Comparison of ENCODE assay signal across 24 mouse cellular contexts in genomic region chr14:41011916-41012315, GRCm38 (mm10). TPM values are rescaled to one million over a fixed set of nuclear protein-coding genes. Genes with fewer than 3 reads are reported as not detected.
DNase-seq lines count a peak whose midpoint lies in the region; ATAC-seq lines count a peak whose summit lies in the region.
"Had no signal": no experiment of that assay in that cellular context is flagged by ENCODE, and none has a peak within 500 bp of the region (broad histone marks: within the 10 kb centered on the region; RNA-seq: fewer than 3 reads in every experiment).

No protein-coding gene starts in this region.

- H3K9ac ChIP-seq in liver, embryonic 12.5 days = no peak overlapping the region
- H3K9ac ChIP-seq: embryonic facial prominence, embryonic 12.5 days; hindbrain, embryonic 12.5 days; limb, embryonic 12.5 days; midbrain, embryonic 15.5 days; stomach, embryonic 15.5 days had no signal

- peak overlapping the region; percentile 83 for H3K27ac ChIP-seq in liver, embryonic 12.5 days
- H3K27ac ChIP-seq: embryonic facial prominence, embryonic 12.5 days; gastrocnemius, adult 2 months; hindbrain, embryonic 12.5 days; limb, embryonic 12.5 days; midbrain, embryonic 15.5 days; stomach, embryonic 15.5 days had no signal

- WGBS in liver, embryonic 12.5 days (ENCODE audit: insufficient replicate concordance) = 78% methylated on average over 3 of the region's 3 CpGs

- H3K4me2 ChIP-seq in liver, embryonic 12.5 days = peak overlapping the region; percentile 92
- H3K4me2 ChIP-seq: embryonic facial prominence, embryonic 12.5 days; hindbrain, embryonic 12.5 days; limb, embryonic 12.5 days; stomach, embryonic 15.5 days had no signal

- no peaks in the 10 kb centered on the region for H3K9me3 ChIP-seq in liver, embryonic 12.5 days (replicated peaks)
- H3K9me3 ChIP-seq: embryonic facial prominence, embryonic 12.5 days; hindbrain, embryonic 12.5 days; limb, embryonic 12.5 days; midbrain, embryonic 15.5 days; stomach, embryonic 15.5 days had no signal

- peak; percentile 86 for DNase-seq in heart, adult 11 months
- no peak for DNase-seq in heart, postnatal 4 days
- DNase-seq in adipocyte (ENCODE audit: low spot score) = peak; percentile 92
- peak; percentile 95 for DNase-seq in fat pad, adult 2 months (ENCODE audit: extremely low read depth, low read depth, low spot score)
- DNase-seq in ovary, postnatal 36 days (ENCODE audit: low spot score) = no peak
- no peak for DNase-seq in right cerebral cortex, postnatal 36 days (ENCODE audit: low spot score in 2 of 2)
- DNase-seq in layer of hippocampus, postnatal 14 days (ENCODE audit: low spot score in 2 of 2) = no peak
- DNase-seq: B cell, adult 2 months; cerebellum, adult 2 months; gastrocnemius, adult 2 months; heart, adult 18-20 months; retina, postnatal 1 day; spleen, adult 18-20 months; thymus, adult 2 months had no signal

- no peak for ATAC-seq in liver, embryonic 12.5 days
- ATAC-seq: midbrain, embryonic 15.5 days had no signal

- H3K36me3 ChIP-seq in liver, embryonic 12.5 days = no peaks in the 10 kb centered on the region
- H3K36me3 ChIP-seq: embryonic facial prominence, embryonic 12.5 days; hindbrain, embryonic 12.5 days; limb, embryonic 12.5 days; midbrain, embryonic 15.5 days; stomach, embryonic 15.5 days had no signal

- H3K4me1 ChIP-seq in liver, embryonic 12.5 days = peaks cover 84% of the 10 kb centered on the region

- H3K4me3 ChIP-seq in liver, embryonic 12.5 days = no peak overlapping the region
- H3K4me3 ChIP-seq: embryonic facial prominence, embryonic 12.5 days; gastrocnemius, adult 2 months; hindbrain, embryonic 12.5 days; limb, embryonic 12.5 days; midbrain, embryonic 15.5 days; stomach, embryonic 15.5 days had no signal

- H3K27me3 ChIP-seq in liver, embryonic 12.5 days (replicated peaks) = peaks cover 13% of the 10 kb centered on the region
- H3K27me3 ChIP-seq: embryonic facial prominence, embryonic 12.5 days; hindbrain, embryonic 12.5 days; limb, embryonic 12.5 days; midbrain, embryonic 15.5 days; stomach, embryonic 15.5 days had no signal

RNA-seq across cellular contexts. Expression of gene Fam213a, which starts 1.7 kb away (rescaled TPM):
- total RNA-seq in heart, postnatal 4 days (2021) = 10 to 100 TPM; 15.3 to 17.3 TPM
- 77.7 and 79.0 TPM in 2 replicates for polyA plus RNA-seq in liver, embryonic 12.5 days (2016; fragmentation: Nextera tagmentation; extraction: Ambion mirVana)
- 100 to 1,000 TPM; 139 to 145 TPM for total RNA-seq in layer of hippocampus, postnatal 14 days (2021)

RNA-seq across cellular contexts. Expression of gene Tspan14, which starts 45.3 kb away (rescaled TPM):
- 10 to 100 TPM; 25.9 to 28.6 TPM for total RNA-seq in heart, postnatal 4 days (2021)
- 44.5 and 44.6 TPM in 2 replicates for polyA plus RNA-seq in liver, embryonic 12.5 days (2016; fragmentation: Nextera tagmentation; extraction: Ambion mirVana)
- total RNA-seq in layer of hippocampus, postnatal 14 days (2021) = 10 to 100 TPM; 34.5 to 35.5 TPM

RNA-seq across cellular contexts. Expression of gene Dydc2, which starts 57.1 kb away (rescaled TPM):
- not detected for total RNA-seq in heart, postnatal 4 days (2021)
- not detected in 2 replicates for polyA plus RNA-seq in liver, embryonic 12.5 days (2016; fragmentation: Nextera tagmentation; extraction: Ambion mirVana)
- 1 to 10 TPM in 1 of 2 experiments, under 1 TPM in 1; 0.98 to 1.3 TPM for total RNA-seq in layer of hippocampus, postnatal 14 days (2021)
- total RNA-seq: common myeloid progenitor, adult 5-6 weeks; gastrocnemius, adult 2 months; heart, adult 18-20 months; megakaryocyte, adult 5-6 weeks; neutrophil, adult 5-6 weeks had no signal
- polyA plus RNA-seq: intestine, embryonic 14.5 days; limb, embryonic 12.5 days; stomach, embryonic 15.5 days; thymus, adult 2 months had no signal

Comparison
In these comparisons a context has a peak if more than half of its experiments do, and no peak if none do; other contexts are left out.
1. DNase-seq: peak in heart, adult 11 months (single experiment), adipocyte (single experiment) and fat pad, adult 2 months (single experiment); none in heart, postnatal 4 days (single experiment), ovary, postnatal 36 days (single experiment), right cerebral cortex, postnatal 36 days (0 of 2) and layer of hippocampus, postnatal 14 days (0 of 2).
2. RNA of gene Fam213a, which starts 1.7 kb away (total RNA-seq): 139 to 145 TPM in layer of hippocampus, postnatal 14 days; 15.3 to 17.3 TPM in heart, postnatal 4 days; every median in the first group is over 4 times any median in the second.